Mouse (Mus musculus): ENCODE data around the gene Hoxb5. TPM values are rescaled to one million over a fixed set of nuclear protein-coding genes. Genes with fewer than 3 reads are reported as not detected.

The Hoxb5 gene
- total RNA-seq, 2 experiments from 2014 or later = not detected

GRCm38 (mm10) chr11:96316696-96317607, 13.8 kb downstream of the Hoxb5 start:
- DNase-seq (ENCODE audit: extremely low spot score in 1 of 2, low spot score in 1 of 2) = no peak

- DNase-seq (ENCODE audit: extremely low spot score in 1 of 2, low spot score in 1 of 2) = no peak
These were observed 14.7 kb downstream of the Hoxb5 start, which contains the start of gene Hoxb4 for GRCm38 (mm10) chr11:96317608-96318367. Gene Hoxb4 (plus strand): TSS chr11:96318267.

GRCm38 (mm10) chr11:96318368-96319070, 15.4 kb downstream of the Hoxb5 start:
- no peak for DNase-seq (ENCODE audit: extremely low spot score in 1 of 2, low spot score in 1 of 2)

GRCm38 (mm10) chr11:96319071-96319902, 16.2 kb downstream of the Hoxb5 start:
- DNase-seq (ENCODE audit: extremely low spot score in 1 of 2, low spot score in 1 of 2) = no peak

GRCm38 (mm10) chr11:96319910-96320309, 16.8 kb downstream of the Hoxb5 start:
- DNase-seq (ENCODE audit: extremely low spot score in 1 of 2, low spot score in 1 of 2) = no peak

- DNase-seq (ENCODE audit: extremely low spot score in 1 of 2, low spot score in 1 of 2) = no peak
These were observed 17.6 kb downstream of the Hoxb5 start for GRCm38 (mm10) chr11:96320688-96321087.

- DNase-seq (ENCODE audit: extremely low spot score in 1 of 2, low spot score in 1 of 2) = no peak
These were observed 18.7 kb downstream of the Hoxb5 start for GRCm38 (mm10) chr11:96321846-96322245.

- DNase-seq (ENCODE audit: extremely low spot score in 1 of 2, low spot score in 1 of 2) = no peak
These were observed 19.6 kb downstream of the Hoxb5 start for GRCm38 (mm10) chr11:96322738-96323137.

GRCm38 (mm10) chr11:96323154-96323553, 20.0 kb downstream of the Hoxb5 start, which contains the start of gene Hoxb3:
Gene Hoxb3 (plus strand): TSS chr11:96323326.
- no peak for DNase-seq (ENCODE audit: extremely low spot score in 1 of 2, low spot score in 1 of 2)

GRCm38 (mm10) chr11:96324125-96324524, 21.0 kb downstream of the Hoxb5 start:
- DNase-seq (ENCODE audit: extremely low spot score in 1 of 2, low spot score in 1 of 2) = no peak

GRCm38 (mm10) chr11:96324965-96325364, 21.8 kb downstream of the Hoxb5 start:
- DNase-seq (ENCODE audit: extremely low spot score in 1 of 2, low spot score in 1 of 2) = no peak

- no peak for DNase-seq (ENCODE audit: extremely low spot score in 1 of 2, low spot score in 1 of 2)
These were observed 22.6 kb downstream of the Hoxb5 start for GRCm38 (mm10) chr11:96325747-96326212.

GRCm38 (mm10) chr11:96326705-96327104, 23.6 kb downstream of the Hoxb5 start:
- no peak for DNase-seq (ENCODE audit: extremely low spot score in 1 of 2, low spot score in 1 of 2)

GRCm38 (mm10) chr11:96327122-96327521, 24.0 kb downstream of the Hoxb5 start:
- no peak for DNase-seq (ENCODE audit: extremely low spot score in 1 of 2, low spot score in 1 of 2)

- no peak for DNase-seq (ENCODE audit: extremely low spot score in 1 of 2, low spot score in 1 of 2)
These were observed 24.6 kb downstream of the Hoxb5 start for GRCm38 (mm10) chr11:96327750-96328149.

GRCm38 (mm10) chr11:96328605-96329004, 25.5 kb downstream of the Hoxb5 start:
- no peak for DNase-seq (ENCODE audit: extremely low spot score in 1 of 2, low spot score in 1 of 2)

GRCm38 (mm10) chr11:96332105-96332504, 29.0 kb downstream of the Hoxb5 start:
- no peak for DNase-seq (ENCODE audit: extremely low spot score in 1 of 2, low spot score in 1 of 2)

GRCm38 (mm10) chr11:96332618-96333032, 29.5 kb downstream of the Hoxb5 start:
- DNase-seq (ENCODE audit: extremely low spot score in 1 of 2, low spot score in 1 of 2) = no peak

GRCm38 (mm10) chr11:96333241-96334001, 30.3 kb downstream of the Hoxb5 start:
- no peak for DNase-seq (ENCODE audit: extremely low spot score in 1 of 2, low spot score in 1 of 2)

Measured in layer of hippocampus, postnatal 25 days (tissue).